23 mouse cellular contexts compared by ENCODE assay signal in the genomic region with DNA sequence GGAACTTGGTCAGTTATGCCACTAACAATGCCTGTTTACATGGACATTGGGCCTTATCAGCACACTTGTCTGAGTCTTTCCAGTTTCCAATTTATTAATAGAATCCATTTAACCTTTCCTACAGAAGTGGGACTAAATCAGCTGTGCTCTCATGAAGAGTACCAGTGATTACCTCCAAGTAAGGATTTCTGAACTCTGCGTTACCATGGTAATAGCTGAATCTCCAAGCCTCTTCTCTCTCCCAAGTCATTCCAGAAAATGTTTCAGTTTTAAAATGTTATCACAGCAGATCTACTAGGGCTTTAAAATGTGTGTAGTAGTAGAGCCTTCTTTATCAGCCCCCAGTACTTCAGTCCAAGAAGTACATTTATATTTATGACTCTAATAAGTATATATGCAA.
DNase-seq lines count a peak whose midpoint lies in the region; ATAC-seq and TF ChIP-seq lines count a peak whose summit lies in the region.
"Had no signal": no experiment of that assay in that cellular context is flagged by ENCODE, and none has a peak within 500 bp of the region (broad histone marks: within the 10 kb centered on the region; RNA-seq: fewer than 3 reads in every experiment).

No protein-coding gene starts in this region.

- TF ChIP-seq CTCF in midbrain, postnatal 0 days (IDR thresholded peaks at IDR 0.05) = no peak

- intact Hi-C loops in left cerebral cortex, postnatal 4 days (cut with DNase I) = no loop called here

- no peaks in the 10 kb centered on the region for H3K27me3 ChIP-seq in neural tube, embryonic 15.5 days (replicated peaks)
- H3K27me3 ChIP-seq in midbrain, postnatal 0 days (ENCODE audit: insufficient read depth, low read length) = no peaks in the 10 kb centered on the region
- H3K27me3 ChIP-seq: CH12.LX; limb, embryonic 15.5 days; Patski had no signal

- H3K4me2 ChIP-seq in neural tube, embryonic 15.5 days = no peak overlapping the region
- H3K4me2 ChIP-seq in midbrain, postnatal 0 days (ENCODE audit: low read depth, low read length, poor library complexity, severe bottlenecking) = no peak overlapping the region
- H3K4me2 ChIP-seq: limb, embryonic 15.5 days; lung, embryonic 14.5 days had no signal

- H3K4me3 ChIP-seq in neural tube, embryonic 15.5 days (replicated peaks) = no peak overlapping the region
- H3K4me3 ChIP-seq in midbrain, postnatal 0 days (ENCODE audit: low read depth, low read length) = no peak overlapping the region
- H3K4me3 ChIP-seq: heart, embryonic 10.5 days; limb, embryonic 15.5 days had no signal

- H3K9me3 ChIP-seq in neural tube, embryonic 15.5 days (replicated peaks) = no peaks in the 10 kb centered on the region
- H3K9me3 ChIP-seq in midbrain, postnatal 0 days (ENCODE audit: low read length) = no peaks in the 10 kb centered on the region
- H3K9me3 ChIP-seq: G1E; heart, embryonic 10.5 days; limb, embryonic 15.5 days had no signal

- 81% methylated on average over 1 of the region's 1 CpGs for WGBS in neural tube, embryonic 15.5 days
- 44% methylated on average over 1 of the region's 1 CpGs for WGBS in midbrain, postnatal 0 days

- H3K27ac ChIP-seq in neural tube, embryonic 15.5 days (replicated peaks) = no peak overlapping the region
- no peak overlapping the region for H3K27ac ChIP-seq in midbrain, postnatal 0 days (ENCODE audit: low read depth, low read length)
- H3K27ac ChIP-seq: heart, embryonic 10.5 days; limb, embryonic 15.5 days; liver, embryonic 14.5 days had no signal

- peak; percentile 78 for ATAC-seq in frontal cortex, adult (ENCODE audit: low TSS enrichment)
- ATAC-seq in neural tube, embryonic 15.5 days (ENCODE audit: low FRiP score) = peak; percentile 61; the same call in 1 of the 2 replicates
- no peak; the same call in 1 of the 2 replicates for ATAC-seq in midbrain, postnatal 0 days (ENCODE audit: low FRiP score)
- ATAC-seq: inflammation-experienced regulatory T-cells, adult 6 months; Patski had no signal

- no peak for DNase-seq in frontal cortex, postnatal 10 days (ENCODE audit: low spot score in 2 of 2)
- peak; percentile 19 for DNase-seq in left cerebral cortex, adult 11 months (ENCODE audit: low spot score)
- DNase-seq in left cerebral cortex, postnatal 4 days = no peak
- no peak for DNase-seq in neural tube, embryonic 10.5 days (ENCODE audit: extremely low spot score, low spot score)
- DNase-seq in midbrain, postnatal 0 days (ENCODE audit: low spot score) = peak; percentile 59
- no peak for DNase-seq in urinary bladder, adult 2 months (ENCODE audit: low spot score)
- DNase-seq: adrenal gland, postnatal 36 days; B cell, adult 2 months; cerebellum, adult 18-20 months; cerebellum, postnatal 14 days; gastrocnemius, postnatal 10 days; heart, postnatal 4 days; kidney, adult 18-20 months; lung, embryonic 14.5 days had no signal

- no peaks in the 10 kb centered on the region for H3K36me3 ChIP-seq in neural tube, embryonic 15.5 days
- no peaks in the 10 kb centered on the region for H3K36me3 ChIP-seq in midbrain, postnatal 0 days (ENCODE audit: insufficient read depth, low read length)
- H3K36me3 ChIP-seq: G1E; heart, embryonic 10.5 days; limb, embryonic 15.5 days had no signal

- no peak overlapping the region for H3K9ac ChIP-seq in neural tube, embryonic 15.5 days (replicated peaks)
- no peak overlapping the region for H3K9ac ChIP-seq in midbrain, postnatal 0 days (replicated peaks; ENCODE audit: low read length, poor library complexity, severe bottlenecking)
- H3K9ac ChIP-seq: limb, embryonic 15.5 days; liver, embryonic 14.5 days; lung, embryonic 14.5 days had no signal

- no peaks in the 10 kb centered on the region for H3K4me1 ChIP-seq in neural tube, embryonic 15.5 days
- H3K4me1 ChIP-seq in midbrain, postnatal 0 days (ENCODE audit: insufficient read depth, low read length) = no peaks in the 10 kb centered on the region
- H3K4me1 ChIP-seq: heart, embryonic 10.5 days; limb, embryonic 15.5 days had no signal

Comparison
In these comparisons a context has a peak if more than half of its experiments do, and no peak if none do; other contexts are left out.
1. DNase-seq: peak in left cerebral cortex, adult 11 months (single experiment) and midbrain, postnatal 0 days (single experiment); none in frontal cortex, postnatal 10 days (0 of 2), left cerebral cortex, postnatal 4 days (single experiment), neural tube, embryonic 10.5 days (single experiment) and urinary bladder, adult 2 months (single experiment).